Mouse (Mus musculus): ENCODE measurements at regions not wholly inside any gene's neighbourhood (a gene's known extent, or its start where the extent isn't known, plus 50 kb on each side); places are given as distances from the start of the nearest gene placed in this dataset.

- Histone ChIP-seq H3K36me3 (ENCODE audit: control insufficient read depth, insufficient read depth, low read length) (no peaks in the 10 kb centered on the region), H3K4me1 (ENCODE audit: control insufficient read depth, insufficient read depth, low read length) (peaks cover 6% of the 10 kb centered on the region), H3K4me3 (ENCODE audit: control insufficient read depth, low read depth, low read length) (no peak overlapping the region), H3K27ac (ENCODE audit: control insufficient read depth, insufficient read depth, low read depth, low read length) (no peak overlapping the region), H3K27me3 (ENCODE audit: control insufficient read depth, insufficient read depth, low read length) (no peaks in the 10 kb centered on the region)
- no peak for TF ChIP-seq POLR2A (IDR thresholded peaks at IDR 0.05; ENCODE audit: control insufficient read depth, low read depth, low read length)
- TF ChIP-seq CTCF (IDR thresholded peaks at IDR 0.05; ENCODE audit: control insufficient read depth, insufficient read depth, insufficient replicate concordance, low read depth, low read length), result no peak
These were observed 202.4 kb upstream of the Sulf2 start for GRCm38 (mm10) chr2:166357824-166358223.

GRCm38 (mm10) chr2:166355944-166356343 is 200.5 kb upstream of the Sulf2 start:
- Histone ChIP-seq H3K27me3 (ENCODE audit: control insufficient read depth, insufficient read depth, low read length) (no peaks in the 10 kb centered on the region), H3K27ac (ENCODE audit: control insufficient read depth, insufficient read depth, low read depth, low read length) (no peak overlapping the region), H3K4me1 (ENCODE audit: control insufficient read depth, insufficient read depth, low read length) (no peaks in the 10 kb centered on the region)

DNA sequence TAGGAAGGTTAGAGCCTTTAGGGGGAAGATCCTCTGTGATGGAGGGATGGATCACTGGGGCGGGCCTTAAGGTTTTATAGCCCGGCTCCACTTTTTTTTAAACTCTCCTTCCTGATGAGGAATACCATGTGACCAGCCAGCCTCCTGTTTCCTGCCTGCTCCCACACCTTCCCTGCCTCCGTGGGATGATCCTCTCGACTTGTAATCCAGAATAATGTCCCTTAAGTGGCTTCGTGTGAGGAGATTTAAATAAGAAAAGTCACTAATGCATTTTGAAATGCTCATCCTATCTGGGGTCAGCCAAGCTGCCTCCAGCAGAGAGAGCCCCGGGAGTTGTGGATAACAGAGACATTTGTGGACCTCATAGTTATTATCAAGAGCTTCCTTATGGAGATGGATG is 200.0 kb upstream of the Sulf2 start:
- no peaks in the 10 kb centered on the region for H3K36me3 ChIP-seq (ENCODE audit: control insufficient read depth, insufficient read depth, low read length)
- H3K27me3 ChIP-seq (ENCODE audit: control insufficient read depth, insufficient read depth, low read length), result no peaks in the 10 kb centered on the region
- no peak for TF ChIP-seq CTCF (IDR thresholded peaks at IDR 0.05; ENCODE audit: control insufficient read depth, insufficient read depth, insufficient replicate concordance, low read depth, low read length)
- TF ChIP-seq POLR2A (IDR thresholded peaks at IDR 0.05; ENCODE audit: control insufficient read depth, low read depth, low read length), result no peak
- no peak overlapping the region for H3K27ac ChIP-seq (ENCODE audit: control insufficient read depth, insufficient read depth, low read depth, low read length)
- no peaks in the 10 kb centered on the region for H3K4me1 ChIP-seq (ENCODE audit: control insufficient read depth, insufficient read depth, low read length)
- no peak overlapping the region for H3K4me3 ChIP-seq (ENCODE audit: control insufficient read depth, low read depth, low read length)

More at GRCm38 (mm10) chr2:166355944-166356343, 200.5 kb upstream of the Sulf2 start:
- no peak for TF ChIP-seq POLR2A (IDR thresholded peaks at IDR 0.05; ENCODE audit: control insufficient read depth, low read depth, low read length)
- TF ChIP-seq CTCF (IDR thresholded peaks at IDR 0.05; ENCODE audit: control insufficient read depth, insufficient read depth, insufficient replicate concordance, low read depth, low read length), result no peak
- Histone ChIP-seq H3K36me3 (ENCODE audit: control insufficient read depth, insufficient read depth, low read length) (no peaks in the 10 kb centered on the region), H3K4me3 (ENCODE audit: control insufficient read depth, low read depth, low read length) (no peak overlapping the region)

DNA sequence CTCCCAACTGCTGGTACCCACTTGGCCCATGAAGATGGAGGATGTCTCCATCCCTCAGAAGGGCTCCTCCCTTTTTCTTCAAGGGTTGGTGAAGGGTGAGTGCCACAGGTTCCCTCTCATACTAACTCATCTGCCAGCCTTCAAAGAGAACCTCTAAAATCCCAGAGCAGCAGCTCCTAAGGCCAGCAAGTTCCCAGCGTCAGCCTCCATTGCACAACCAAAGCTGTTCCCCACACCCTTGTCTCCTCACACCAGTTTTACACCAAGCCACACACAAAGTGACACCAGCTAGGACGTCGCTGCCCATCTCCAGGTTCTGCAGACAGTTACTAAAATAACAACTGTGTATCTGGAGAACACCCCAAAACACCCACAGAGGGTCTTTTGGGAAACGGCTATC is 198.9 kb upstream of the Sulf2 start:
- no peak overlapping the region for H3K4me3 ChIP-seq (ENCODE audit: control insufficient read depth, low read depth, low read length)
- no peak overlapping the region for H3K27ac ChIP-seq (ENCODE audit: control insufficient read depth, insufficient read depth, low read depth, low read length)
- no peaks in the 10 kb centered on the region for H3K4me1 ChIP-seq (ENCODE audit: control insufficient read depth, insufficient read depth, low read length)
- TF ChIP-seq POLR2A (IDR thresholded peaks at IDR 0.05; ENCODE audit: control insufficient read depth, low read depth, low read length) (no peak), CTCF (IDR thresholded peaks at IDR 0.05; ENCODE audit: control insufficient read depth, insufficient read depth, insufficient replicate concordance, low read depth, low read length) (no peak)
- no peaks in the 10 kb centered on the region for H3K27me3 ChIP-seq (ENCODE audit: control insufficient read depth, insufficient read depth, low read length)
- no peaks in the 10 kb centered on the region for H3K36me3 ChIP-seq (ENCODE audit: control insufficient read depth, insufficient read depth, low read length)

DNA sequence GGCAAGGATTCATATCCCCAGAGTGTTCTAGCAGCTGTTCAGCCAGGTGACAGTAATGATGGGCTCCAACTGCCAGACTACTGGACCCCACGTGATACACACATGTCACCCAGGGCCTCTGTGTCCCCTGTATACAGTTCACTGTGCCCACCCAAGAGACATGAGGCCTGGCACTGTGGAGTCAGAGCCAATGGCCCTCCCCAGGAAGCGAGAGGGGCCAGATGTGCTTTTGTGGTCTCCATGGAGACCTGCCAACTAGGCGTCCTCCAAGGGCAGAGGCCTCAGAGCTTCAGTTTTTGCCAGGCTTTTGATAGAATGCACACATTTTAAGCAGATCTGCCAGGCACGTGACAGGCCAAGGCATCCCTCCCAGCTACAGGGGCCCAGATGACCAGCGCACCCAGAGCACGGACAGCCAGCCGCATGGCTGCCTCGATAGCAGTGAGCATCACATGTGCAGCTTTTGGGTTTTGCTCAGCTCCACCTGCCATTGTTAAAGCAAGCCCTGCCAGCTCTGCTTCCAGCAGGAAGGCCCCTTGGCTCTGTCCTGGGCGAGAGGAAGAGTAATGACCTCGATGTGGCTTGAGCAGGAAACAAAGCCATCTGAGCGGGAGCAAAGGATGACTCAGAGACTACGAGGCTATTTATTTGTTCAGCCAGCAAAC is 198.1 kb upstream of the Sulf2 start:
- Histone ChIP-seq H3K4me3 (ENCODE audit: control insufficient read depth, low read depth, low read length) (no peak overlapping the region), H3K27me3 (ENCODE audit: control insufficient read depth, insufficient read depth, low read length) (no peaks in the 10 kb centered on the region), H3K36me3 (ENCODE audit: control insufficient read depth, insufficient read depth, low read length) (no peaks in the 10 kb centered on the region), H3K27ac (ENCODE audit: control insufficient read depth, insufficient read depth, low read depth, low read length) (no peak overlapping the region), H3K4me1 (ENCODE audit: control insufficient read depth, insufficient read depth, low read length) (no peaks in the 10 kb centered on the region)
- TF ChIP-seq POLR2A (IDR thresholded peaks at IDR 0.05; ENCODE audit: control insufficient read depth, low read depth, low read length) (no peak), CTCF (IDR thresholded peaks at IDR 0.05; ENCODE audit: control insufficient read depth, insufficient read depth, insufficient replicate concordance, low read depth, low read length) (no peak)

DNA sequence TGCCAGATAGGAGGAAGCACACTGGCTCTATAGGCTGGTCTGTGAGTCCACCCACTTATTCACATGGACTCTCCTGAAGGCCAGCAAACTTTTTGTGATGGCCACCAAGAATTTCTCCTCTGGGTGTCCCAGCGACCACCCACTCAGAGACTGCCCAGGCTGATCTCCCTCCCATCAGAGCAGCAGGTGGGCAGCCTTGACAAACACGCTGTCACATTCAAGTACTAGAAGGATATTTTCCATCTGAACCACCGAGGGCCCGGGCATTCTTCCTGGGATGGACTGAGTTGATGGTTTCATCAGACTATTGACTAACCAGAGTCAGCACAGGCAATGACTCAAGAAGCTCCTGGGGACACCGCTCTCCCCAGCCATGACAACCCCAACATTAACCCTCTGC is 196.5 kb upstream of the Sulf2 start:
- Histone ChIP-seq H3K4me3 (ENCODE audit: control insufficient read depth, low read depth, low read length) (no peak overlapping the region), H3K27ac (ENCODE audit: control insufficient read depth, insufficient read depth, low read depth, low read length) (no peak overlapping the region), H3K4me1 (ENCODE audit: control insufficient read depth, insufficient read depth, low read length) (no peaks in the 10 kb centered on the region), H3K27me3 (ENCODE audit: control insufficient read depth, insufficient read depth, low read length) (no peaks in the 10 kb centered on the region), H3K36me3 (ENCODE audit: control insufficient read depth, insufficient read depth, low read length) (no peaks in the 10 kb centered on the region)
- TF ChIP-seq CTCF (IDR thresholded peaks at IDR 0.05; ENCODE audit: control insufficient read depth, insufficient read depth, insufficient replicate concordance, low read depth, low read length) (no peak), POLR2A (IDR thresholded peaks at IDR 0.05; ENCODE audit: control insufficient read depth, low read depth, low read length) (no peak)

DNA sequence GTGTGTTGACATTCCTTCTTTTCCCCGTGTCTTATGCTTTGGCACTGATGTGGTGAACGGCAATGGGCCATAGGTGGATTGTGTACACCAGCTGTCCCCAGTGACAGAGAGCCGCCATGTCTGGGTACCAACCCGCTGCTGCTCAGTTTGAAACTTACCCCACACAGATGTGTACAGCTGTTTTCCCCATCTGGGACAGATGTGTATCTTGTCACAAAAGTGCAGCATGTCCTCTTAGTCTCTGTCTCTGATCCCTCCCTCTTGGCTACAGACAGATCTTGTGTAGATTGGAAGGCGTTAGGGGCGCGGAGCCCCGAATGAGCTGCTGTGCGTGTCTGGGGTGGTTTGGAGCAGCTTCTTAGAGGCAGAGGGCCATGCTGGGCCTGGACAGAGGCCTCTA is 196.1 kb upstream of the Sulf2 start:
- TF ChIP-seq POLR2A (IDR thresholded peaks at IDR 0.05; ENCODE audit: control insufficient read depth, low read depth, low read length) (no peak), CTCF (IDR thresholded peaks at IDR 0.05; ENCODE audit: control insufficient read depth, insufficient read depth, insufficient replicate concordance, low read depth, low read length) (no peak)
- Histone ChIP-seq H3K4me1 (ENCODE audit: control insufficient read depth, insufficient read depth, low read length) (no peaks in the 10 kb centered on the region), H3K27me3 (ENCODE audit: control insufficient read depth, insufficient read depth, low read length) (no peaks in the 10 kb centered on the region), H3K4me3 (ENCODE audit: control insufficient read depth, low read depth, low read length) (no peak overlapping the region), H3K27ac (ENCODE audit: control insufficient read depth, insufficient read depth, low read depth, low read length) (no peak overlapping the region), H3K36me3 (ENCODE audit: control insufficient read depth, insufficient read depth, low read length) (no peaks in the 10 kb centered on the region)
